Mouse (Mus musculus) hindbrain, embryonic 10.5 days (tissue): ENCODE data around the gene Sh3rf3. TPM values are rescaled to one million over a fixed set of nuclear protein-coding genes. Genes with fewer than 3 reads are reported as not detected.

Experiments used
- DNase-seq: peaks from one replicate; pipeline ENCODE4 v3.0.0-alpha.2; 2017; ENCODE audit warnings: low spot score
- H3K27ac ChIP-seq: fragments of 300-500 bp; sonication (generic); 2 replicates; pipeline ENCODE4 v1.5.1; 2016; ENCODE audit warnings: mild to moderate bottlenecking, moderate library complexity
- H3K27me3 ChIP-seq: fragments of 300-500 bp; sonication (generic); 2 replicates; pipeline ENCODE4 v1.6.1; 2016; ENCODE audit warnings: mild to moderate bottlenecking; ENCODE audit not compliant: poor library complexity, insufficient read depth, severe bottlenecking
- H3K36me3 ChIP-seq: fragments of 300-500 bp; sonication (generic); 2 replicates; pipeline ENCODE4 v1.6.1; 2016; ENCODE audit warnings: mild to moderate bottlenecking, moderate library complexity
- H3K4me1 ChIP-seq: fragments of 300-500 bp; sonication (generic); replicated peaks from 2 replicates; pipeline ENCODE4 v1.6.1; 2016; ENCODE audit warnings: mild to moderate bottlenecking
- H3K4me3 ChIP-seq: fragments of 300-500 bp; sonication (generic); 2 replicates; pipeline ENCODE4 v1.5.1; 2016; ENCODE audit warnings: mild to moderate bottlenecking, moderate library complexity
- H3K9me3 ChIP-seq: fragments of 300-500 bp; sonication (generic); 2 replicates; pipeline ENCODE4 v1.6.1; 2016; ENCODE audit warnings: mild to moderate bottlenecking, moderate library complexity
- WGBS: fragments of 180-500 bp; shearing (Covaris S2); methylation state at CpG from one replicate; pipeline ENCODE4 v1.1.7; 2016; 5-methylcytosine and 5-hydroxymethylcytosine counted together
- polyA plus RNA-seq: library from polyadenylated mRNA; unstranded; fragments of >200 nt; fragmentation: Nextera tagmentation; extraction: Ambion mirVana; gene quantifications from 2 replicates; pipeline ENCODE4 v1.2.1, GENCODE M21; 2016

Gene Sh3rf3
- polyA plus RNA-seq, 1 experiment from 2014 or later, result 1.1 TPM

DNA sequence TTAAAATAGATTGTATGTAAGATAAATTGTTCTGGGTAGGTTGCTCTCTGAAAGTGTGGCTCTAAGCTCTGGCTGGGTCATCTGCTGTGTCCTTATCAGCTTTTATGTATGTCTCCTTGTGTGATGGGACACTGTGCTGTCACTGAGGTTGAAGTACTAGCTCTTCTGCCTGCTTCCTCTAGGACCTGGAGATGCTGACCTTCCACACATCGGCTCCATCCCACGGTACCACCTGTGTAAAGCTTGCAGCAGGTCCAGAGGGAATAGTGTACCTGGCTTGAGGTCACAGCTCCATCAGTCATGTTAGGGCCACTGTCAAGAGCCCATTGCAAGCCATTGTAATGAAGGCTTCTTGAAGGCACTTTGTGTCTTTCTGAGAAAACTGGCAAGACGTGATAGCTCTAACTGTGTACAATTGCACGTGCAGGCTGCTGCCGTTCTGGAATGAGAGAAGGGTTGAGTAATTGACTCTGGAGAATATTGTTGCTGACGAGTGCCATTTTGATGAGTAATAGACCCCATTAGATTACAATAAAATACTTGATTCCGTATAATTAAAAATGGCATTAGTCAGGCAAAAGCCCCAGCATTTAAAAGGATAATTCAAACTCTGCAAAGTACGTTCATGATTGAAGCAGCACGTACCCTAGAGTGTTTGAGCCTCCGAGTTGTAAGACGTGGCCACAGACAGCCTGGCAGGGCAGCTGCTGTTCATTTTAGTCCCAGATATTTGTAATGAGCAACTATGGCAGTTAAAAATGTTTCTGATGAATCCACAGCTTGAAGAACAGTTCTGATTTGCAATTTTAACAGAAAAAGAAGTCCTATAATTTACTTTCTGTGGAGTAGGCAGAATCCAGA lies 16.3 kb downstream of the Sh3rf3 start:
- H3K4me3 ChIP-seq, result no peak overlapping the region
- no peak for DNase-seq
- H3K9me3 ChIP-seq, result no peaks in the 10 kb centered on the region
- no peaks in the 10 kb centered on the region for H3K27me3 ChIP-seq
- H3K27ac ChIP-seq, result no peak overlapping the region
- no peaks in the 10 kb centered on the region for H3K36me3 ChIP-seq
- WGBS, result 90% methylated on average over 11 of the region's 11 CpGs
- no peaks in the 10 kb centered on the region for H3K4me1 ChIP-seq

DNA sequence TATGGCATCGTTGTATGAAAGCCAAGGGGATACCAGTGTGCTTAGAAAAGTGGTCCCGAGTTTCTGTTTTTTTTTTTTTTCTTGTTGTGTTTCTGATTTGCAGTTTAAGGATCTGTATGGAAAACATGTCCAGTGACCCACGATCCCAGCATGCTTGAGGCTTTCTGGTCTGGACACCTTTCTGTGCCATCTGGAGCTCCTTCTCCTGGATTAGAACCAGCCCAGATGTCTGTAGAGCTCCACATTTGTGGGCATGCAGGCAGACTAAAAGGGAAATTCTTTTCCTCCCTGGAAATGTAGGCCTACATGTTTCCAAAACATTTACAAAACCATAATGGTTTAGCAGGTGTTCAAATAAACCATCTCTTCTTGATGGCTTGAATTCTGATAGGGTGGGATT lies 20.0 kb downstream of the Sh3rf3 start:
- 88% methylated on average over 3 of the region's 3 CpGs for WGBS
- no peaks in the 10 kb centered on the region for H3K27me3 ChIP-seq
- no peaks in the 10 kb centered on the region for H3K9me3 ChIP-seq
- no peak overlapping the region for H3K27ac ChIP-seq
- no peaks in the 10 kb centered on the region for H3K36me3 ChIP-seq
- no peak overlapping the region for H3K4me3 ChIP-seq
- no peak for DNase-seq
- no peaks in the 10 kb centered on the region for H3K4me1 ChIP-seq

DNA sequence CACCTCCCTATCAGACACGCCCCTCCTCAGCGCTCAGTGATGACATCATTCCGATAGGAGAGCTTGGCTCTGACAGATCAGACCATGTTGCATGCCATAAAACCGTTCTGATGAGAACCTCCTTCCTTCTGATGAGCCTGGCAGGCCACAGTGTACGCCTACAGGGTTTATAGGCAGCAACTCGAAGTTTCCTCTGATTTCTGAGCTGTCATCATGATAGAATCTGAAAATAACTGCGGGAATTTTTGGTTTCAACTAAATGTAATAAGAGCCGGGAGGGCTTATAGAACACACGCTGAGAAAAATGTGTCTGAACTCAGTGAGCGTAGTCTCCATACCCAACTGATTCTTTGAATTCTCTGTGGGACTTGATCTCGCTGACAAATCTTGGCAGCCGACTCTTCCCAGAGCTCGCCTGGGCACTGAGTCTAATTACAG lies 20.6 kb downstream of the Sh3rf3 start:
- Histone ChIP-seq H3K9me3 (no peaks in the 10 kb centered on the region), H3K27me3 (no peaks in the 10 kb centered on the region), H3K4me1 (no peaks in the 10 kb centered on the region), H3K27ac (no peak overlapping the region), H3K36me3 (no peaks in the 10 kb centered on the region), H3K4me3 (no peak overlapping the region)
- 82% methylated on average over 13 of the region's 13 CpGs for WGBS
- DNase-seq, result no peak

DNA sequence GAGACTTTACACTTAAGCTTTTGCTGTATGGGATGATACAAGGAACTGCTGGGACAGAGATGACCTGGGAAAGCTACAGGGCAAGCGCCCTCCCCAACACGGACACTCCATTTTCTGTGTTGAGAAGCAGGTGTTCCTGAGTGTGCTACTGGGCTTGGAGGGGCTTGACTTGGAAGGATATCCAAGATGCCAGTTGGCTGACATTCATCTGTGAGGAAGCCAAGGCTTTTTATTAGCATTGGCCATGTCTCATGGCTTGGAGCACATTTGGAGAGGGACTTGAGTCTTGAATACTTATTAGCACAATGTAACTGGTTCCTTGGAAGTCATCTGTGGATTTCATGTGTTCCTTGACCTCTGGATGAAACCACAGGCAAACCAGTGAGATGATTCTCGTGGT lies 23.2 kb downstream of the Sh3rf3 start:
- no peaks in the 10 kb centered on the region for H3K27me3 ChIP-seq
- H3K27ac ChIP-seq, result no peak overlapping the region
- H3K4me1 ChIP-seq, result no peaks in the 10 kb centered on the region
- no peaks in the 10 kb centered on the region for H3K9me3 ChIP-seq
- no peak for DNase-seq
- no peak overlapping the region for H3K4me3 ChIP-seq
- no peaks in the 10 kb centered on the region for H3K36me3 ChIP-seq
- WGBS, result 77% methylated on average over 3 of the region's 3 CpGs

DNA sequence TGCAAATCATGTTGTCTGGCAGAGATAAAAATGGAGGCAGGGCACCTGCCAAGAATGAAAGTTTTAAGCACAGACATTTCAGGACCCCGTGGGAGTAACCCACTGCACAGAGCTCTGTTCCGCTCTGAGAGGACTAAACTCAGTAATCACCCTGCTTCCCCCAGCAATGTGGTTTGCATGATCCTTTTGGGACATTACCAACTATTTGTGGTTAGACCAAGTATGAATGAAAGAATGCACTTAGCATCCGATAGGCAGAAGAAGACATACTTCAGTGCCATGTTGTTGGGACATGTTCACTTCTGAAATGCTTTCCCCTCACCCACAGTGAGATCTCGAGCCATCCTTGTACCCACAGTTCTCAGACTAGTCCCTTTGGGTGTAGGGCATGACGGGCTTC lies 24.3 kb downstream of the Sh3rf3 start:
- Histone ChIP-seq H3K4me1 (no peaks in the 10 kb centered on the region), H3K36me3 (no peaks in the 10 kb centered on the region), H3K27me3 (no peaks in the 10 kb centered on the region), H3K27ac (no peak overlapping the region), H3K9me3 (no peaks in the 10 kb centered on the region), H3K4me3 (no peak overlapping the region)
- no peak for DNase-seq
- WGBS, result 90% methylated on average over 5 of the region's 5 CpGs

DNA sequence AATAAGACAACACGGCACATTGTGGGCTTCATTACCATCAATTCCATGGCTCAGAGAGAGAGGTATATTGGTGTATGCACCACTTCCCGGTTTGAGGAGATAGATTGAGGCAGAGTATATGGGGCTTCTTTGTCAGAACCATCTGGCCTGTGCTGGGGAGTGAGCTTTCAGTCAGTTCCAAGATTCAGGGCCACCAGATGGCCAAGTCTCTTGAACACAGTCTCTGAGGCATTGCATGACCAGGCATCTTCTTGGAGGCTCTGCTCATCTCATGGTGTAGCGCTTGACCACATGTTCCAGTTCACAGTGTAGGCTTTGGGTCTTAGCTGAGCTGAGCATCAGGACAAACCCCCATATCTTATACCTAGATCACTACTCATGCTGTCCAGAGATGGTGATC lies 28.8 kb downstream of the Sh3rf3 start:
- Histone ChIP-seq H3K9me3 (no peaks in the 10 kb centered on the region), H3K36me3 (no peaks in the 10 kb centered on the region), H3K4me3 (no peak overlapping the region), H3K27me3 (no peaks in the 10 kb centered on the region), H3K27ac (no peak overlapping the region), H3K4me1 (no peaks in the 10 kb centered on the region; the same call in 1 of the 2 replicates)
- WGBS, result 90% methylated on average over 3 of the region's 3 CpGs
- no peak for DNase-seq

DNA sequence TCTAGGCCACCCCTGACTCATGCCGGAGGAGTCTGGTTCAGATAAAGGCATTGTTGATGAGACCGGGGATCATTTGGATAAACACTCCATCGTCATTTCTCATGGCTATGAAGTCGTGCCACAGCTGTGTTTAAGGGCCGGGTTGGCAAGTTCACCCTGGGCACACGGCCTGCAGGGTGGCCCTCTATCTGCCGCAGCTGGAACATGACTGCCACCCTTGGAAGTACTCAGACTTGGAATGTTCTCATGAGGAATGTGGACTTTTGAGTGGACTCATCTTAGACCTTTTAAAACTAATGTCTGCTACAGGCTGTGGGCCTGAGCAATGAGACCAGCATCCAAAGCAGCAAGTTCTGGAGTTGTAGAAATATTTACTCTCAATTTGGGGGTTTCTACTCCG lies 29.9 kb downstream of the Sh3rf3 start:
- Histone ChIP-seq H3K4me3 (no peak overlapping the region), H3K36me3 (no peaks in the 10 kb centered on the region), H3K9me3 (no peaks in the 10 kb centered on the region), H3K27me3 (no peaks in the 10 kb centered on the region), H3K4me1 (peaks cover 6% of the 10 kb centered on the region), H3K27ac (no peak overlapping the region)
- no peak for DNase-seq
- 92% methylated on average over 8 of the region's 8 CpGs for WGBS

DNA sequence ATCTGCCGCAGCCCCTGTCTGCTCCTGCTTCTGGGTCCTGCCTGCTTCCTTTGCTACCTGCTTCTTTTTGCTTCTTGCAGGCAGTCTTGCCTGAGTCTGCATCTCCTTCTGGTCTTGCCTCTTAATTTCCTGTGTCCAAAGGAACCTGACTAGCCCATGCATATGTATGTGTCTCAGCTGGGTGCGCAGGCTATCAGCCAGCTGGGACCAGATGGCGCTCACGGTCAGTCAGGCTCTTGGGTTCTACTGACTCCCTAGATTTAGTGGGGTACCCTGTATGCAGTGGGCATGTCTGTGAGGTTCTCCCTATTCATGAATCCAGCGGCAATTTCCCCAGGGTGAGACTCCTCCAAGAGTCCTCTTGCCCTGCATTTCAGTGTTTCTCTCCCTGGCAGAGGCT lies 35.0 kb downstream of the Sh3rf3 start:
- WGBS, result 72% methylated on average over 5 of the region's 5 CpGs
- Histone ChIP-seq H3K4me3 (no peak overlapping the region), H3K27ac (peak overlapping the region; percentile 26; the same call in 1 of the 2 replicates), H3K4me1 (peaks cover 9% of the 10 kb centered on the region), H3K36me3 (no peaks in the 10 kb centered on the region), H3K27me3 (no peaks in the 10 kb centered on the region), H3K9me3 (no peaks in the 10 kb centered on the region)
- peak; percentile 6 for DNase-seq

DNA sequence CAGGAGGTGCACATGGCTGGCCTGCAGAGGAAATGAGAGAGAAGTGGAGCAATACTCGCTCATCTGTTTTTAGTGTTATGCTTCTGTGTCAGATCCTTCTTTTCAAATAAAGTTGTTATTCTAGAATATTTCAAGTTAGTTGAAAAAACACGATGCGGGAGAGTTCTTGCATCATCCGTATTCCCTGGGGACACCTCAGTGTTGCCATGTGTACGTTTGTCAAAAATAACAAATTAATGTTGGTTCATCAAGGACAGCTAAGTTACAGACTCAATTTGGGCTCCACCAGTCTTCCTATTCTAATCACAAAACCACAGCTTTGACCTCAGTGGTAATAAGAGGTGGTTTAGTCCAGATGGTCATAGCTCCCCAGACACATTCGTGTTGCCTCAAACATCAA lies 35.4 kb downstream of the Sh3rf3 start:
- no peaks in the 10 kb centered on the region for H3K9me3 ChIP-seq
- H3K4me1 ChIP-seq, result peaks cover 9% of the 10 kb centered on the region
- WGBS, result 87% methylated on average over 6 of the region's 6 CpGs
- no peak overlapping the region for H3K4me3 ChIP-seq
- no peaks in the 10 kb centered on the region for H3K27me3 ChIP-seq
- H3K27ac ChIP-seq, result 0 out of 2 replicates have a peak overlapping the region, but pooled peaks have one; percentile 26
- H3K36me3 ChIP-seq, result no peaks in the 10 kb centered on the region
- no peak for DNase-seq

DNA sequence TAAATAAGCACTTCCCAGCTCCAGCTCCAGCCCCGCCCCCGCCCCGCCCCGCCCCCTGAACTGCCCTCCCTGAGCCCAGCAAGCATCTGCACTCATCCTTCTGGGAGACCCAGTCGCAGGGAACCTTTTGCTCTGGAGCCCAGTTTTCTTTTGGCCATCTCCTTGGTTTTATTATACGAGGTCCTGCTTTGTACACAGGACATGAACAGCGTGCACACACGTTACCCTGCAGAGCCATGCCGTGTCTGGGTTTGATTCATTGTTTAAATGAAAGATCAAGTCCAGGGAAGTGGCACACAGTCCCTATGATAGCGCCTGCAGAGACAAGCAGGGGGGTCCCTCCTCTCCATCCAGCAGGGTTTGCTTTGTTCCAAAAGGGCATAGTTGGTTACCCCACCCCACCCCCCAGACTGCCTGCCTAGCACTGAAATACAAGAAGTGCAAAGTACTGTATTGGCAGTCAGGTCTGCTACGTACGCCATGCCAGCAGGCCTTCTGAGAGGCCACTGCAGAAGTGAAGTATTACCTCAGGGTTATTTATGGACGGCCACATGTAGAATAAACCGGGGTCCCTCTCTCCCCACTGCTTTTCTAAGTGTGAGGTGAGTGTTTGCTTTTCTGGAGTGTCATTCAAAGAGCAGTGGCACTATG lies 41.5 kb downstream of the Sh3rf3 start:
- peaks cover 24% of the 10 kb centered on the region for H3K4me1 ChIP-seq
- H3K9me3 ChIP-seq, result no peaks in the 10 kb centered on the region
- peak; percentile 23 for DNase-seq
- H3K36me3 ChIP-seq, result no peaks in the 10 kb centered on the region
- H3K27me3 ChIP-seq, result no peaks in the 10 kb centered on the region
- WGBS, result 14% methylated on average over 14 of the region's 14 CpGs
- H3K27ac ChIP-seq, result peak overlapping the region; percentile 41
- H3K4me3 ChIP-seq, result 0 out of 2 replicates have a peak overlapping the region, but pooled peaks have one; percentile 11

DNA sequence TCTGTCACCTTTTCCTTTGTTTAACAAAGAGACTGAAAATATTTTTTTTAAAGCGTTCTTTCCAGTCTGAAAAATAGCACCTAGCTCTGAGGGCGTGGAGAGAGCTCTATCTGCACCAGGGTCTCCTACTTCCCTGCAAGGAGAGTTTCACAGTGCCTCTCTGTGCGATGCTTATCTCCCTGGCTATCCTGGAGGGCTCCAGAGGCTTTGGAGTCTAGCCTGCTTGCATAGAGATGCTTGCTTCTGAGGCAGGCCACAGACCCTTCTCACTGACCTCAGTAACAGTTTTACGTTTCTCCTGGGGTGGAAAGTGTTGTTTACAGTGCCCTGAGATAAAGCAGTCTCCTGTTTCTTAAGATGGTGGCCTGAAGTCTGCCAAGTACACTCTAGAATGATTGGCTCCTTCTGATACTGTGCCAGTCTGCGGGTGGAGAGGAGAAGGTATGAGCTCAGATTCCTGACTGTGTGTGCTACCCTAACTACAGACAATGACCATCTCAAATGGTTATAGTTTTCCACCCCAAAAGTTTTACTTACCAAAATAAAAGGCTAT lies 42.1 kb downstream of the Sh3rf3 start:
- no peaks in the 10 kb centered on the region for H3K27me3 ChIP-seq
- H3K4me3 ChIP-seq, result no peak overlapping the region
- no peaks in the 10 kb centered on the region for H3K9me3 ChIP-seq
- no peak for DNase-seq
- peak overlapping the region; percentile 41 for H3K27ac ChIP-seq
- no peaks in the 10 kb centered on the region for H3K36me3 ChIP-seq
- H3K4me1 ChIP-seq, result peaks cover 24% of the 10 kb centered on the region
- 46% methylated on average over 5 of the region's 5 CpGs for WGBS

DNA sequence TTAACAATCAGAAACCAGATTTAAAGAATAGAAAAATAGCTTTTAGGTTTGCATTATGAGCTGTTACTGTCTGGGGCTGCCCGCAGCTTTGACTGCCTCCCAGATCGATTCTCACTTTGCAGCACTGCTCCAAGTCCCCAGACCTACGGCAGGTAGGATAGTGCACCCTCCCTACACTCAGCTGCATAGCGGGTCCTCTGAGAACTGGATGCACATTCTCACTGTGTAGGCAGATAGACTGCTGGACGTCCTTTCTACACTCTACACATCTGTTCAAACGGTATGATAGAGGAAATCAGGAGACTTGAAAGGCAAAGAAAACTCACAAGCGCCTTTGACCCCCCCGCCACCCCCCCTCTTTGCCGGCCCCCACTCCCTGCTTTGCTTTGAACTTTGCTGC lies 42.7 kb downstream of the Sh3rf3 start:
- H3K27ac ChIP-seq, result no peak overlapping the region
- no peaks in the 10 kb centered on the region for H3K27me3 ChIP-seq
- 71% methylated on average over 9 of the region's 9 CpGs for whole genome bisulfite sequencing

DNA sequence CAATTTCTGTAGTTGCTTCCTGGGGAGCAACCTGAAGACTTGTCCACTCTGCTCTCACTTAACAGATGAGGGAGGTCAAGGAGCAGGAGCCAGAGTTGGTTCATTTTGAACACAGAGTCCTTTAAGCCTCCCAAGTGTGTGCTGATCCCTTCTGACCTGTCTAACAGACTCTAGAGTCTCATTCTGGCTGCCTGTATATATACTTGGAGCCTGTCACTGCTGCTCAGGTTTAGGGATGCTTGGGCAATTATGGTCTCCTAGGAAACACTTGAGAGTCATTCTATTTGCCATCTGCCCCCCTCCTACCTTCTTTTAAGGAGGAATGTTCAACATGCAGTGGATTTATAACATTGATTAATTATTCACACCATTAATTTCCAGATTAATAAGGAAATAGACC lies 43.6 kb downstream of the Sh3rf3 start:
- no peaks in the 10 kb centered on the region for H3K27me3 ChIP-seq
- no peaks in the 10 kb centered on the region for H3K9me3 ChIP-seq
- no peak overlapping the region for H3K27ac ChIP-seq
- DNase-seq, result no peak
- H3K4me1 ChIP-seq, result peaks cover 24% of the 10 kb centered on the region
- H3K4me3 ChIP-seq, result no peak overlapping the region
- no peaks in the 10 kb centered on the region for H3K36me3 ChIP-seq

More for the DNA sequence above, 42.7 kb downstream of the Sh3rf3 start:
- Histone ChIP-seq H3K4me3 (no peak overlapping the region), H3K4me1 (peaks cover 24% of the 10 kb centered on the region), H3K36me3 (no peaks in the 10 kb centered on the region), H3K9me3 (no peaks in the 10 kb centered on the region)
- DNase-seq, result no peak
